Mouse (Mus musculus): ENCODE results near the gene Sarnp.
"Not testable (repeated sequence)": the region's sequence is repeated elsewhere in the genome, so short reads cannot be mapped to it uniquely, and the experiment has no call there.

- TF ChIP-seq POLR2A (IDR thresholded peaks at IDR 0.05; ENCODE audit: insufficient read depth, low read length); CTCF (IDR thresholded peaks at IDR 0.05; ENCODE audit: low read depth, low read length); EP300 (IDR thresholded peaks at IDR 0.05; ENCODE audit: insufficient read depth, low read depth, low read length): not testable (repeated sequence)
Observed at GRCm38 (mm10) chr10:128823087-128823486, 6.0 kb downstream of the Sarnp start.
